Mouse (Mus musculus) thymus, adult 2 months (tissue): ENCODE data around the gene Gm6993.

Source experiments
- CTCF ChIP-seq: fragments of 200-500 bp; IDR thresholded peaks from 2 replicates; pipeline ENCODE4 v1.5.1; 2012; ENCODE audit warnings: mild to moderate bottlenecking, control low read depth, low read length, moderate library complexity, borderline replicate concordance; ENCODE audit not compliant: control insufficient read depth, poor library complexity, insufficient read depth; ENCODE audit errors: extremely low read depth
- POLR2A ChIP-seq: fragments of 200-500 bp; IDR thresholded peaks from 2 replicates; pipeline ENCODE4 v1.6.1; 2012; ENCODE audit warnings: mild to moderate bottlenecking, low read length, control low read depth, moderate library complexity; ENCODE audit not compliant: control insufficient read depth, poor library complexity, insufficient read depth; ENCODE audit errors: extremely low read depth

GRCm38 (mm10) chr12:31208766-31209165 is 31.8 kb upstream of the Gm6993 start:
- TF ChIP-seq CTCF (no peak), POLR2A (no peak)
